ENCODE assay signal across 14 mouse cellular contexts in genomic region chr11:86051383-86051782, GRCm38 (mm10).
DNase-seq lines count a peak whose midpoint lies in the region; ATAC-seq and TF ChIP-seq lines count a peak whose summit lies in the region.
"Had no signal": no experiment of that assay in that cellular context is flagged by ENCODE, and none has a peak within 500 bp of the region (broad histone marks: within the 10 kb centered on the region; RNA-seq: fewer than 3 reads in every experiment).

No protein-coding gene starts in this region.

- ATAC-seq in limb, embryonic 13.5 days (ENCODE audit: low FRiP score, low read depth): peak; percentile 75
- ATAC-seq in neural tube, embryonic 13.5 days (ENCODE audit: low read depth): peak; percentile 36; the same call in 1 of the 2 replicates
- ATAC-seq: activated CD4-positive, CD25-positive, alpha-beta regulatory T cell, adult 4 months had no signal

- no peak for TF ChIP-seq POLR2A in liver, adult 2 months (IDR thresholded peaks at IDR 0.05; ENCODE audit: extremely low read depth, insufficient read depth, low read length)

- no peaks in the 10 kb centered on the region for H3K4me1 ChIP-seq in liver, adult 2 months (ENCODE audit: control insufficient read depth, insufficient read depth, low read length)
- H3K4me1 ChIP-seq in limb, embryonic 13.5 days: peaks cover 17% of the 10 kb centered on the region
- H3K4me1 ChIP-seq in neural tube, embryonic 13.5 days (replicated peaks): 0 out of 2 replicates have a peak, but pooled peaks cover 10% of the 10 kb centered on the region
- H3K4me1 ChIP-seq: stomach, embryonic 15.5 days had no signal

- H3K4me2 ChIP-seq in limb, embryonic 13.5 days (replicated peaks): peak overlapping the region; percentile 19
- no peak overlapping the region for H3K4me2 ChIP-seq in neural tube, embryonic 13.5 days
- H3K4me2 ChIP-seq: stomach, embryonic 15.5 days had no signal

- no peaks in the 10 kb centered on the region for H3K36me3 ChIP-seq in liver, adult 2 months (ENCODE audit: control insufficient read depth, insufficient read depth, low read length)
- no peaks in the 10 kb centered on the region for H3K36me3 ChIP-seq in limb, embryonic 13.5 days
- no peaks in the 10 kb centered on the region for H3K36me3 ChIP-seq in neural tube, embryonic 13.5 days
- H3K36me3 ChIP-seq: stomach, embryonic 15.5 days had no signal

- no peak overlapping the region for H3K4me3 ChIP-seq in liver, adult 2 months (ENCODE audit: insufficient read depth, low read depth, low read length)
- H3K4me3 ChIP-seq in limb, embryonic 13.5 days: no peak overlapping the region
- no peak overlapping the region for H3K4me3 ChIP-seq in neural tube, embryonic 13.5 days
- H3K4me3 ChIP-seq: erythroblast, embryonic 14.5 days; stomach, embryonic 15.5 days had no signal

- DNase-seq in liver, adult 2 months (ENCODE audit: extremely low read depth, low read depth, low spot score): peak; percentile 23
- DNase-seq in liver: no peak
- peak; percentile 74 for DNase-seq in embryo, embryonic 10.5 days (ENCODE audit: low spot score)
- no peak for DNase-seq in testis, postnatal 10 days (ENCODE audit: low spot score)
- no peak for DNase-seq in kidney, adult 8-10 months
- no peak for DNase-seq in kidney, adult 11 months
- DNase-seq: cerebellum, adult 11 months; kidney, adult 9 months had no signal

- no peaks in the 10 kb centered on the region for H3K79me2 ChIP-seq in liver, adult 2 months (ENCODE audit: control insufficient read depth, insufficient read depth, low read length)

- TF ChIP-seq CTCF in liver, adult 2 months (IDR thresholded peaks at IDR 0.05; ENCODE audit: low read depth, low read length): no peak

- no peaks in the 10 kb centered on the region for H3K9me3 ChIP-seq in limb, embryonic 13.5 days
- H3K9me3 ChIP-seq in neural tube, embryonic 13.5 days: no peaks in the 10 kb centered on the region
- H3K9me3 ChIP-seq: stomach, embryonic 15.5 days had no signal

- H3K9ac ChIP-seq in liver, adult 2 months (ENCODE audit: low read depth, low read length): no peak overlapping the region
- no peak overlapping the region for H3K9ac ChIP-seq in limb, embryonic 13.5 days
- no peak overlapping the region for H3K9ac ChIP-seq in neural tube, embryonic 13.5 days
- H3K9ac ChIP-seq: stomach, embryonic 15.5 days had no signal

- H3K27me3 ChIP-seq in liver, adult 2 months (ENCODE audit: control insufficient read depth, insufficient read depth, low read length): no peaks in the 10 kb centered on the region
- no peaks in the 10 kb centered on the region for H3K27me3 ChIP-seq in limb, embryonic 13.5 days
- no peaks in the 10 kb centered on the region for H3K27me3 ChIP-seq in neural tube, embryonic 13.5 days
- H3K27me3 ChIP-seq: stomach, embryonic 15.5 days had no signal

- WGBS in liver, adult 2 months: 42% methylated on average over 6 of the region's 6 CpGs
- 14% methylated on average over 6 of the region's 6 CpGs for WGBS in limb, embryonic 13.5 days
- 8% methylated on average over 6 of the region's 6 CpGs for WGBS in neural tube, embryonic 13.5 days

- H3K27ac ChIP-seq in liver, adult 2 months (replicated peaks; ENCODE audit: insufficient read depth, low read depth, low read length): no peak overlapping the region
- H3K27ac ChIP-seq in limb, embryonic 13.5 days: peak overlapping the region; percentile 49
- H3K27ac ChIP-seq in neural tube, embryonic 13.5 days (replicated peaks): no peak overlapping the region
- H3K27ac ChIP-seq: macrophage; stomach, embryonic 15.5 days had no signal

Comparison
In these comparisons a context has a peak if more than half of its experiments do, and no peak if none do; other contexts are left out.
1. DNase-seq: peak in liver, adult 2 months (single experiment) and embryo, embryonic 10.5 days (single experiment); none in liver (single experiment), testis, postnatal 10 days (single experiment), kidney, adult 8-10 months (0 of 2) and kidney, adult 11 months (single experiment).